Mouse (Mus musculus) ovary, postnatal 36 days (tissue): ENCODE results near the gene Atp1a2.
"Not testable (repeated sequence)": the region's sequence is repeated elsewhere in the genome, so short reads cannot be mapped to it uniquely, and the experiment has no call there.

Source experiments
- DNase-seq: peaks from one replicate; pipeline ENCODE4 v3.0.0; 2022; ENCODE audit warnings: low spot score, mixed read lengths

Gene Atp1a2

GRCm38 (mm10) chr1:172271208-172271607 lies 26.7 kb downstream of the Atp1a2 start:
- DNase-seq, result no peak

- DNase-seq, result no peak
Measured at GRCm38 (mm10) chr1:172261477-172262078, 36.3 kb downstream of the Atp1a2 start, which contains the start of gene Igsf8. TSS of gene Igsf8 (plus strand) at chr1:172261641.

DNA sequence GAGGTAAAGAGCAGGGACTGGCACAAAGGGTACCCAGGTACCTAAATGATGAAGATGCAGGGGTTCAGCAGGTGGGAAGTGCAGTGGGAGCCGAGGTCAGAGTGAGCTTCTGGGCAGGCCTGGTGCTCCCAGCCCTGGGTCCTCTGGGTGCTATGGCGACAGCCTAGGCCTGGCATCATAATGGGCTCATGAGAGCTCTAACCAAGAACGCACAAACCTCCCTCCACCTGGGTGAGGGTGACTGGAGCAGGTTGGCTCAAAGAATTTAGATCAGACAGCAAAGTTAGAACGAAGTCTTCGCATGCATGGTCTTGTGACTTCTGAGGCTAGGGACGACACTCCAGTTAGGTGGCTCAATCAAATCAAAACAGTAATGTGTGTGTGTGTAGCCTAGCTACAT lies 39.5 kb downstream of the Atp1a2 start, which contains the start of gene Atp1a4:
TSS of gene Atp1a4 (minus strand) at position 101 of the 400 bp plus-strand sequence.
- no peak for DNase-seq

GRCm38 (mm10) chr1:172247679-172248078 lies 50.2 kb downstream of the Atp1a2 start:
- DNase-seq, result no peak

- no peak for DNase-seq
Measured at GRCm38 (mm10) chr1:172247216-172247615, 50.6 kb downstream of the Atp1a2 start.

DNA sequence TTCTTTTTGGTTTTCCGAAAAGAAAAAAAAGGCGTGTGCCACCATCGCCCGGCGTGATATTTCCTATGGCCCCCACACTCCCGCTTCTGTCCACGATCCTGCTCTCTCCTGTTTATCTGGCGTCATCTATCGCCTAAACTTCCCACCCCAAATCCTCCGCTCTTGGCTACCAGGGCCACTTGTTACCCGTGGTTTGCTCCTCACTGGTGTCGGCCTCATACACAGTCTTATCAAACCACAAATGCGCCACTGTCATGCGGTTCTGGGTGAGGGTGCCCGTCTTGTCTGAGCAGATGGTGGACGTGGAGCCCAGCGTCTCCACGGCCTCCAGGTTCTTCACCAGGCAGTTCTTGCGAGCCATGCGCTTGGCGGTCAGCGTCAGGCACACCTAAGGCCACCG lies 53.2 kb downstream of the Atp1a2 start:
- not testable (repeated sequence) for DNase-seq

GRCm38 (mm10) chr1:172243547-172244205 lies 54.2 kb downstream of the Atp1a2 start:
- peak; percentile 14 for DNase-seq

DNA sequence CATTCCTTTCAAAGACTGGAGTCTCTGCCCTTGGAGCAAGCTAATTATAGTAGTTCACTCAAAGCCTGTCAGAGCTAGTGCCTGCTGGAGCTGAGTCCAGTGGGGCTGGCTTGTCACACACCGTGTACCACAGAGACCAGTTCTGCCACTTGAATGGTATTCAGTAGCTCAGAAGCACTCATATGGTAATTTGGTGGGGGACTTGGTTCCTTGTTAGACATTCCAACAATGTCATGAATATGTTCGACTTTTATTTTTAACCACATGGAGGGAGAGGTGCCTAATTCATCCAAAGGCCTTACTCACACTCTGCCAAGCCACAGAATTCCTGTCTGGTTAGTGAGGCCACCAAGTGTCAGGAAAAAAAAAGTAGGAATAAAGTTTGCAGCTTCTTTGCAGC lies 55.5 kb downstream of the Atp1a2 start:
- DNase-seq, result no peak

DNA sequence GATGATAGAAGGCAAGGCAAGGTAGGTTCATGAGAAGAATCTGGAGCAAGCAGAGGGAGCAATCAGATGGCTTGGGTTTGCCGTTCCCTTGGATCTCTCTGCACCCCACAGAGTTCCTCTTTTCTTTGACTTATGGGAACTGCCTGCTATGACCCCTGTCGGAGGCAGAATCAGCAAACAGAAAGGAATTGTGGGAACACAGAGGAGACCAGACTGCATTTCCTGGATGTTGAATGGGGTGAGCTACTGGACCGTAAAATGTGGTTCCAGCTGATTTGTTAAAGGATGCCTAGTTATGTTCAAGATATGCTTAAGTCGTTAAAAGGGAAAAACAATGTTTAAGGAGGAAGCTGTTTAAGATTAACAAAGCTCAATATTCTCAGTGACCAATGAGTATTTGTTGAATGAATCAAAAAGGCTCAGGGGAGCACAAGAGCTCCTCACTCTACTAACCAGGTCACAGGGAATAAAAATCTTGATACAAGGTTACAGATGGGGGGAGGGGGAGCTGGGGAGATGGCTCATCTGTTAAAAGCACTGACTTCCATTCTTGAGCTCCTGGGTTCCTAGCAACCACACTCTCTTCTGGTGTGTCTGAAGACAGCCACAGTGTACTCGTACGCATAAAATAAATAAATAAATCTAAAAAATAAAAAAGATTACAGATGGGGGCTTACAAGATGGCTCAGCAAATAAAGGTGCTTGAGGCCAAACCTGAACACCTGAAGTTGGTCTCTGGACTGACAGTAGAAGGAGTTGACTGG lies 56.7 kb downstream of the Atp1a2 start:
- DNase-seq, result no peak

- DNase-seq, result no peak
Measured at GRCm38 (mm10) chr1:172229215-172229614, 68.6 kb downstream of the Atp1a2 start.

- DNase-seq, result no peak
Measured at GRCm38 (mm10) chr1:172228209-172228608, 69.7 kb downstream of the Atp1a2 start.
